21 mouse cellular contexts compared by ENCODE assay signal in genomic region chr19:4331273-4331672, GRCm38 (mm10). TPM values are rescaled to one million over a fixed set of nuclear protein-coding genes. Genes with fewer than 3 reads are reported as not detected.
DNase-seq lines count a peak whose midpoint lies in the region; ATAC-seq and TF ChIP-seq lines count a peak whose summit lies in the region.
"Had no signal": no experiment of that assay in that cellular context is flagged by ENCODE, and none has a peak within 500 bp of the region (broad histone marks: within the 10 kb centered on the region; RNA-seq: fewer than 3 reads in every experiment).

No protein-coding gene starts in this region.

- no peak for DNase-seq in hindbrain, postnatal 0 days (ENCODE audit: low spot score)
- DNase-seq in embryonic facial prominence, embryonic 14.5 days (ENCODE audit: low spot score) = no peak
- DNase-seq in adrenal gland, adult 2 months = no peak
- DNase-seq: adrenal gland, postnatal 36 days; cerebellum, adult 11-12 months; cerebellum, postnatal 25 days; embryo, embryonic 11 days; heart, postnatal 4 days; kidney, adult 8-10 months; lung, postnatal 4 days; thymus, postnatal 14 days had no signal

- no peak overlapping the region for H3K9ac ChIP-seq in hindbrain, embryonic 12.5 days
- no peak overlapping the region for H3K9ac ChIP-seq in hindbrain, postnatal 0 days (replicated peaks; ENCODE audit: low read length)
- H3K9ac ChIP-seq in embryonic facial prominence, embryonic 14.5 days (ENCODE audit: low read depth, low read length) = 0 out of 2 replicates have a peak overlapping the region, but pooled peaks have one; percentile 2
- no peak overlapping the region for H3K9ac ChIP-seq in limb, embryonic 13.5 days
- H3K9ac ChIP-seq: limb, embryonic 15.5 days; lung, embryonic 15.5 days had no signal

- no peak for TF ChIP-seq CTCF in hindbrain, postnatal 0 days (IDR thresholded peaks at IDR 0.05; ENCODE audit: low read depth)
- no peak for TF ChIP-seq CTCF in E14TG2a.4 (conservative IDR thresholded peaks at IDR 0.05; ENCODE audit: low read length)

- H3K36me3 ChIP-seq in hindbrain, embryonic 12.5 days = peaks cover 44% of the 10 kb centered on the region
- peaks cover 22% of the 10 kb centered on the region for H3K36me3 ChIP-seq in hindbrain, postnatal 0 days (ENCODE audit: insufficient read depth, low read length)
- peaks cover 61% of the 10 kb centered on the region for H3K36me3 ChIP-seq in E14TG2a.4 (ENCODE audit: insufficient read depth, low read length)
- peaks cover 53% of the 10 kb centered on the region for H3K36me3 ChIP-seq in embryonic facial prominence, embryonic 14.5 days (ENCODE audit: control insufficient read depth, insufficient read depth, low read length)
- peaks cover 52% of the 10 kb centered on the region for H3K36me3 ChIP-seq in limb, embryonic 13.5 days

- H3K27ac ChIP-seq in hindbrain, embryonic 12.5 days = no peak overlapping the region
- H3K27ac ChIP-seq in hindbrain, postnatal 0 days = no peak overlapping the region
- H3K27ac ChIP-seq in embryonic facial prominence, embryonic 14.5 days (replicated peaks; ENCODE audit: low read depth, low read length) = no peak overlapping the region
- H3K27ac ChIP-seq in limb, embryonic 13.5 days = no peak overlapping the region
- H3K27ac ChIP-seq: limb, embryonic 15.5 days; lung, embryonic 15.5 days had no signal

- no peak overlapping the region for H3K4me3 ChIP-seq in hindbrain, embryonic 12.5 days
- H3K4me3 ChIP-seq in hindbrain, postnatal 0 days (ENCODE audit: low read length) = no peak overlapping the region
- H3K4me3 ChIP-seq in E14TG2a.4 (replicated peaks; ENCODE audit: low read length) = 0 out of 2 replicates have a peak overlapping the region, but pooled peaks have one; percentile 7
- H3K4me3 ChIP-seq in embryonic facial prominence, embryonic 14.5 days (ENCODE audit: low read depth, low read length) = no peak overlapping the region
- H3K4me3 ChIP-seq in limb, embryonic 13.5 days = no peak overlapping the region
- H3K4me3 ChIP-seq: limb, embryonic 15.5 days had no signal

- WGBS in hindbrain, embryonic 12.5 days = 93% methylated on average over 3 of the region's 3 CpGs
- WGBS in hindbrain, postnatal 0 days = 86% methylated on average over 3 of the region's 3 CpGs
- 85% methylated on average over 3 of the region's 3 CpGs for whole genome bisulfite sequencing in embryonic facial prominence, embryonic 14.5 days
- 86% methylated on average over 3 of the region's 3 CpGs for WGBS in limb, embryonic 13.5 days

- H3K4me1 ChIP-seq in hindbrain, embryonic 12.5 days = peaks cover 26% of the 10 kb centered on the region
- H3K4me1 ChIP-seq in hindbrain, postnatal 0 days (ENCODE audit: insufficient read depth, low read length) = peaks cover 9% of the 10 kb centered on the region; the same call in 1 of the 2 replicates
- H3K4me1 ChIP-seq in E14TG2a.4 (replicated peaks; ENCODE audit: low read depth, low read length) = peaks cover 81% of the 10 kb centered on the region
- peaks cover 11% of the 10 kb centered on the region for H3K4me1 ChIP-seq in embryonic facial prominence, embryonic 14.5 days (ENCODE audit: control insufficient read depth, insufficient read depth, low read length)
- H3K4me1 ChIP-seq in limb, embryonic 13.5 days = peaks cover 30% of the 10 kb centered on the region

- 0 out of 2 replicates have a peak overlapping the region, but pooled peaks have one; percentile 84 for H3K4me2 ChIP-seq in hindbrain, embryonic 12.5 days (replicated peaks)
- no peak overlapping the region for H3K4me2 ChIP-seq in hindbrain, postnatal 0 days (ENCODE audit: low read depth, low read length)
- no peak overlapping the region; the same call in 1 of the 2 replicates for H3K4me2 ChIP-seq in embryonic facial prominence, embryonic 14.5 days (ENCODE audit: low read depth, low read length)
- H3K4me2 ChIP-seq in limb, embryonic 13.5 days (replicated peaks) = peak overlapping the region; percentile 86; the same call in 1 of the 2 replicates

- ATAC-seq in hindbrain, embryonic 12.5 days (ENCODE audit: low FRiP score) = no peak
- ATAC-seq in hindbrain, postnatal 0 days = no peak
- ATAC-seq in embryonic facial prominence, embryonic 14.5 days (ENCODE audit: low read depth) = no peak
- ATAC-seq in limb, embryonic 13.5 days (ENCODE audit: low FRiP score, low read depth) = no peak
- ATAC-seq in CD4-positive, CD25-positive, alpha-beta regulatory T cell, adult 4 months = no peak
- ATAC-seq: forebrain, embryonic 16.5 days; hindbrain, embryonic 16.5 days had no signal

- H3K27me3 ChIP-seq in hindbrain, embryonic 12.5 days = no peaks in the 10 kb centered on the region
- no peaks in the 10 kb centered on the region for H3K27me3 ChIP-seq in hindbrain, postnatal 0 days (ENCODE audit: insufficient read depth, low read length)
- H3K27me3 ChIP-seq in E14TG2a.4 (ENCODE audit: insufficient read depth, low read length) = no peaks in the 10 kb centered on the region
- H3K27me3 ChIP-seq in embryonic facial prominence, embryonic 14.5 days (replicated peaks; ENCODE audit: control insufficient read depth, insufficient read depth, low read length) = no peaks in the 10 kb centered on the region
- H3K27me3 ChIP-seq in limb, embryonic 13.5 days = no peaks in the 10 kb centered on the region
- H3K27me3 ChIP-seq: heart, embryonic 12.5 days; limb, embryonic 15.5 days; lung, embryonic 15.5 days had no signal

- no peaks in the 10 kb centered on the region for H3K9me3 ChIP-seq in hindbrain, embryonic 12.5 days (replicated peaks)
- H3K9me3 ChIP-seq in hindbrain, postnatal 0 days (ENCODE audit: low read length) = no peaks in the 10 kb centered on the region
- no peaks in the 10 kb centered on the region for H3K9me3 ChIP-seq in E14TG2a.4 (ENCODE audit: low read length)
- H3K9me3 ChIP-seq in embryonic facial prominence, embryonic 14.5 days (ENCODE audit: control insufficient read depth, low read length) = no peaks in the 10 kb centered on the region
- no peaks in the 10 kb centered on the region for H3K9me3 ChIP-seq in limb, embryonic 13.5 days
- H3K9me3 ChIP-seq: G1E; heart, embryonic 12.5 days; limb, embryonic 15.5 days; lung, embryonic 15.5 days had no signal

RNA-seq across cellular contexts. Expression of gene Grk2, which starts 25.3 kb away (rescaled TPM):
- 21.8 and 22.0 TPM in 2 replicates for polyA plus RNA-seq in hindbrain, embryonic 12.5 days (2016; fragmentation: Nextera tagmentation; extraction: Ambion mirVana)
- total RNA-seq in hindbrain, postnatal 0 days (2014; rRNA removed) = 138 and 142 TPM in 2 replicates
- polyA plus RNA-seq in hindbrain, postnatal 0 days (2015; fragmentation: Nextera tagmentation; extraction: Ambion mirVana) = 25.8 and 26.2 TPM in 2 replicates
- polyA plus RNA-seq in embryonic facial prominence, embryonic 14.5 days (2014; fragmentation: Nextera tagmentation; extraction: Ambion mirVana) = 17.0 and 18.9 TPM in 2 replicates
- 16.5 and 18.5 TPM in 2 replicates for polyA plus RNA-seq in limb, embryonic 13.5 days (2015; fragmentation: Nextera tagmentation; extraction: Ambion mirVana)
- 10 to 100 TPM; 49.1 to 49.7 TPM for total RNA-seq in adrenal gland, adult 2 months (2021)
- polyA plus RNA-seq in adrenal gland, adult 2 months (2012; rRNA removed) = 60.4 and 62.6 TPM in 2 replicates
- polyA plus RNA-seq in CD4-positive, CD25-positive, alpha-beta regulatory T cell, adult 4 months (2017; shearing (Covaris generic)) = 100 to 1,000 TPM in 1 of 2 experiments, 10 to 100 TPM in 1; 93.7 to 101 TPM

RNA-seq across cellular contexts. Expression of gene Ankrd13d, which starts 48.3 kb away (rescaled TPM):
- polyA plus RNA-seq in hindbrain, embryonic 12.5 days (2016; fragmentation: Nextera tagmentation; extraction: Ambion mirVana) = 17.5 and 22.1 TPM in 2 replicates
- total RNA-seq in hindbrain, postnatal 0 days (2014; rRNA removed) = 97.2 and 121 TPM in 2 replicates
- 70.9 and 71.5 TPM in 2 replicates for polyA plus RNA-seq in hindbrain, postnatal 0 days (2015; fragmentation: Nextera tagmentation; extraction: Ambion mirVana)
- polyA plus RNA-seq in embryonic facial prominence, embryonic 14.5 days (2014; fragmentation: Nextera tagmentation; extraction: Ambion mirVana) = 7.6 and 9.0 TPM in 2 replicates
- 13.6 and 14.7 TPM in 2 replicates for polyA plus RNA-seq in limb, embryonic 13.5 days (2015; fragmentation: Nextera tagmentation; extraction: Ambion mirVana)
- total RNA-seq in adrenal gland, adult 2 months (2021) = 1 to 10 TPM; 2.5 to 5.7 TPM
- polyA plus RNA-seq in adrenal gland, adult 2 months (2012; rRNA removed) = 5.4 and 8.3 TPM in 2 replicates
- polyA plus RNA-seq in CD4-positive, CD25-positive, alpha-beta regulatory T cell, adult 4 months (2017; shearing (Covaris generic)) = 1 to 10 TPM; 2.4 to 2.5 TPM

Comparison
In these comparisons a context has a peak if more than half of its experiments do, and no peak if none do; other contexts are left out.
1. H3K4me2 ChIP-seq: peak in hindbrain, embryonic 12.5 days (single experiment) and limb, embryonic 13.5 days (single experiment); none in hindbrain, postnatal 0 days (single experiment) and embryonic facial prominence, embryonic 14.5 days (single experiment).